Mouse (Mus musculus) lung, postnatal 25 days (tissue): ENCODE results near the gene Fut1.

Experiments used
- DNase-seq: peaks from one replicate; pipeline ENCODE4 v3.0.0; 2022; ENCODE audit warnings: low spot score

Fut1 gene

GRCm38 (mm10) chr7:45598960-45599879, 17.9 kb upstream of the Fut1 start:
- no peak for DNase-seq

GRCm38 (mm10) chr7:45605704-45606289, 11.3 kb upstream of the Fut1 start:
- no peak for DNase-seq

- no peak for DNase-seq
Measured at GRCm38 (mm10) chr7:45609511-45609910, 7.6 kb upstream of the Fut1 start.

GRCm38 (mm10) chr7:45616277-45616676, 812 bp upstream of the Fut1 start:
- no peak for DNase-seq

- DNase-seq: no peak
Measured at GRCm38 (mm10) chr7:45618316-45618715, 1.2 kb downstream of the Fut1 start.

GRCm38 (mm10) chr7:45619592-45619991, 2.5 kb downstream of the Fut1 start:
- DNase-seq: no peak

- no peak for DNase-seq
Measured at GRCm38 (mm10) chr7:45621443-45621842, 4.4 kb downstream of the Fut1 start, which contains the start of gene Izumo1. Gene Izumo1, plus strand, starts transcription at chr7:45621811.

GRCm38 (mm10) chr7:45623507-45623906, 6.4 kb downstream of the Fut1 start:
- DNase-seq: no peak

GRCm38 (mm10) chr7:45624718-45625117, 7.6 kb downstream of the Fut1 start:
- DNase-seq: no peak

- no peak for DNase-seq
Measured at GRCm38 (mm10) chr7:45625481-45625880, 8.4 kb downstream of the Fut1 start.

- peak; percentile 52 for DNase-seq
Measured at GRCm38 (mm10) chr7:45626571-45627076, 9.5 kb downstream of the Fut1 start.

GRCm38 (mm10) chr7:45627261-45627660, 10.2 kb downstream of the Fut1 start, which contains the start of gene Rasip1:
Gene Rasip1, plus strand, starts transcription at chr7:45627488.
- DNase-seq: peak; percentile 79

GRCm38 (mm10) chr7:45628364-45629294, 11.5 kb downstream of the Fut1 start:
- peak; percentile 90 for DNase-seq

GRCm38 (mm10) chr7:45630064-45630907, 13.2 kb downstream of the Fut1 start:
- peak; percentile 47 for DNase-seq

GRCm38 (mm10) chr7:45632499-45632898, 15.4 kb downstream of the Fut1 start:
- DNase-seq: no peak

- peak; percentile 79 for DNase-seq
Measured at GRCm38 (mm10) chr7:45634946-45635681, 18.0 kb downstream of the Fut1 start.

- DNase-seq: no peak
Measured at GRCm38 (mm10) chr7:45635711-45636688, 18.9 kb downstream of the Fut1 start.

- DNase-seq: no peak
Measured at GRCm38 (mm10) chr7:45637710-45638109, 20.6 kb downstream of the Fut1 start.
